Mouse (Mus musculus) liver, embryonic 14 days (tissue): Measurements from ENCODE around the gene Gm21149. TPM values are rescaled to one million over a fixed set of nuclear protein-coding genes. Genes with fewer than 3 reads are reported as not detected.

Experiments used
- polyA plus RNA-seq: library from polyadenylated mRNA; depleted of rRNA; stranded (reverse); fragments of >200 nt; gene quantifications from 2 replicates; pipeline ENCODE4 v1.2.3, GENCODE M21; 2012; rRNA removed

Gm21149 gene
- polyA plus RNA-seq, result not detected in 2 replicates

DNA sequence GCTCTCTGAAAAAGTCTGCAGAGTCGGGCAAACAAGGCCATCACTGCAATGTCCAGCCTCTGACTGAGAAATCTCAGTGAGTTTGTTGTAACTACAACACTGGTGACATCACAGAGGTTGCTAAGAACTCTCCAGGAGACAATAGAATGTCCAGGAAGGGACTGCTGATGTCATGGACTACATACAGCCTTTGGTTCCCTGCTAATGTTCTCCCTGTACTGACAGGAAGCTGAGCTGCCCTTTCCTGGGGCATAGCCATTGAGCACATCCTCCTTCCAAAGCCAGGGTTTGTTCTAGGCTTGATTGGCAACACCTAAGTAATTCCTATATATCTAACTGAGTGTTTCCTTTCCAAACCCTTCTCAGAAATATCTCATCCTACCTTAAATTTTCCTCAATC, at the start of gene Gm21149:
Gene Gm21149 (minus strand): TSS at position 101 of the 400 bp plus-strand sequence.

Other genes starting within 250 kb of the Gm21149 start
- not detected in 2 replicates for gene Gm21190, start 52.7 kb upstream of the Gm21149 start, polyA plus RNA-seq
- not detected in 2 replicates for gene Gm21083, start 100.8 kb upstream of the Gm21149 start, polyA plus RNA-seq
- gene Speer4d, start 142.5 kb upstream of the Gm21149 start, polyA plus RNA-seq, result not detected in 2 replicates
- gene 4930572O03Rik, start 180.5 kb upstream of the Gm21149 start, polyA plus RNA-seq, result not detected in 2 replicates
- gene Speer4c, start 237.7 kb upstream of the Gm21149 start, polyA plus RNA-seq, result not detected in 2 replicates